Mouse (Mus musculus) stomach, embryonic 15.5 days (tissue): ENCODE measurements around the gene Zranb3. TPM values are rescaled to one million over a fixed set of nuclear protein-coding genes. Genes with fewer than 3 reads are reported as not detected.

Experiments used
- ATAC-seq: fragments of 200-750 bp; cut with Nextera tagmentation; 2 replicates; pipeline ENCODE4 v1.8.0; 2017; ENCODE audit warnings: low read depth, moderate number of reproducible peaks, moderate TSS enrichment; ENCODE audit not compliant: insufficient read depth, low FRiP score
- H3K27ac ChIP-seq: fragments of 300-500 bp; sonication (generic); 2 replicates; pipeline ENCODE4 v1.5.1; 2015; ENCODE audit warnings: mild to moderate bottlenecking, inconsistent platforms
- H3K27me3 ChIP-seq: fragments of 300-500 bp; sonication (generic); replicated peaks from 2 replicates; pipeline ENCODE4 v1.6.1; 2015; ENCODE audit warnings: inconsistent platforms
- H3K36me3 ChIP-seq: fragments of 300-500 bp; sonication (generic); 2 replicates; pipeline ENCODE4 v1.6.1; 2015; ENCODE audit warnings: inconsistent platforms
- H3K4me1 ChIP-seq: fragments of 300-500 bp; sonication (generic); 2 replicates; pipeline ENCODE4 v1.6.1; 2015; ENCODE audit warnings: inconsistent platforms
- H3K4me2 ChIP-seq: fragments of 300-500 bp; sonication (generic); 2 replicates; pipeline ENCODE4 v1.6.1; 2015; ENCODE audit warnings: mild to moderate bottlenecking, inconsistent platforms
- H3K4me3 ChIP-seq: fragments of 300-500 bp; sonication (generic); replicated peaks from 2 replicates; pipeline ENCODE4 v1.5.1; 2015; ENCODE audit warnings: inconsistent platforms
- H3K9ac ChIP-seq: fragments of 300-500 bp; sonication (generic); 2 replicates; pipeline ENCODE4 v1.6.1; 2015; ENCODE audit warnings: inconsistent platforms
- H3K9me3 ChIP-seq: fragments of 300-500 bp; sonication (generic); 2 replicates; pipeline ENCODE4 v1.6.1; 2016; ENCODE audit warnings: inconsistent platforms
- WGBS: fragments of 180-500 bp; shearing (Covaris S2); methylation state at CpG from one replicate; pipeline ENCODE4 v1.1.7; 2015; 5-methylcytosine and 5-hydroxymethylcytosine counted together
- polyA plus RNA-seq: library from polyadenylated mRNA; unstranded; fragments of >200 nt; fragmentation: Nextera tagmentation; extraction: Ambion mirVana; gene quantifications from 2 replicates; pipeline ENCODE4 v1.2.1, GENCODE M21; 2015

Zranb3 gene
- polyA plus RNA-seq, 1 experiment from 2014 or later: 7.3 TPM

DNA sequence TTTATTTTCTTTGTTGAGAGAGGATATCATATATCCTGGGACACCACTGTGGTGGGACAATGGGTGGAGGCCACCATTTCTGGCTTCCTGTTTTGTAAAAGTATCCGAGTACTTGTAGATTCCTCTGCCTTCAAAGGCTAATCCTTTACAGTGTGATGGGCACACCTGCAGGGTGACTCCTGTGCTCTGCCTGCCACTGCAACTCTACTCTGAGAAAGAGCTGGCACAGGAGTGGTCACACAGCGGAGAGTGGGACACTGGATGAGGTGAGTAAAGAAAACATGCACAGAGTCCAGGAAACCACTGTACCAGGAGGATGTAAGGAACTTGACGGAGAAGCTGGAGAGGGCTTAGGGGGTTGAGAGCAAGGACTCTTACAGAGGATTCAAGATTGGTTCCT lies 120.6 kb downstream of the Zranb3 start:
- no peak for ATAC-seq

GRCm38 (mm10) chr1:127980911-127981559 lies 121.8 kb downstream of the Zranb3 start:
- H3K27me3 ChIP-seq: no peaks in the 10 kb centered on the region
- 79% methylated on average over 2 of the region's 2 CpGs for WGBS
- no peaks in the 10 kb centered on the region for H3K36me3 ChIP-seq
- no peak for ATAC-seq
- no peaks in the 10 kb centered on the region for H3K4me1 ChIP-seq
- H3K9ac ChIP-seq: no peak overlapping the region
- no peaks in the 10 kb centered on the region for H3K9me3 ChIP-seq
- H3K4me2 ChIP-seq: no peak overlapping the region
- no peak overlapping the region for H3K4me3 ChIP-seq
- no peak overlapping the region; the same call in 1 of the 2 replicates for H3K27ac ChIP-seq

More for the DNA sequence above, 120.6 kb downstream of the Zranb3 start:
- 81% methylated on average over 3 of the region's 3 CpGs for WGBS
- no peak overlapping the region for H3K27ac ChIP-seq
- H3K4me2 ChIP-seq: no peak overlapping the region
- no peak overlapping the region for H3K9ac ChIP-seq
- no peaks in the 10 kb centered on the region for H3K27me3 ChIP-seq
- no peak overlapping the region for H3K4me3 ChIP-seq
- no peaks in the 10 kb centered on the region for H3K36me3 ChIP-seq
- no peaks in the 10 kb centered on the region for H3K4me1 ChIP-seq
- no peaks in the 10 kb centered on the region for H3K9me3 ChIP-seq

- no peak overlapping the region for H3K4me3 ChIP-seq
- no peak overlapping the region for H3K9ac ChIP-seq
- ATAC-seq: no peak
- H3K27me3 ChIP-seq: no peaks in the 10 kb centered on the region
- no peak overlapping the region for H3K27ac ChIP-seq
- no peaks in the 10 kb centered on the region for H3K4me1 ChIP-seq
- WGBS: 82% methylated on average over 1 of the region's 1 CpGs
- H3K9me3 ChIP-seq: no peaks in the 10 kb centered on the region
- no peaks in the 10 kb centered on the region for H3K36me3 ChIP-seq
- H3K4me2 ChIP-seq: no peak overlapping the region
These were observed 124.7 kb downstream of the Zranb3 start for GRCm38 (mm10) chr1:127978125-127978524.

GRCm38 (mm10) chr1:127976106-127976505 lies 126.7 kb downstream of the Zranb3 start:
- Histone ChIP-seq H3K9ac (no peak overlapping the region), H3K9me3 (no peaks in the 10 kb centered on the region), H3K36me3 (no peaks in the 10 kb centered on the region), H3K4me3 (no peak overlapping the region), H3K4me2 (no peak overlapping the region), H3K4me1 (no peaks in the 10 kb centered on the region), H3K27ac (no peak overlapping the region), H3K27me3 (no peaks in the 10 kb centered on the region)
- no peak for ATAC-seq
- 85% methylated on average over 6 of the region's 6 CpGs for WGBS

- H3K4me2 ChIP-seq: no peak overlapping the region
- WGBS: 77% methylated on average over 2 of the region's 2 CpGs
- H3K9ac ChIP-seq: no peak overlapping the region
- H3K27me3 ChIP-seq: no peaks in the 10 kb centered on the region
- H3K27ac ChIP-seq: no peak overlapping the region
- H3K36me3 ChIP-seq: no peaks in the 10 kb centered on the region
- ATAC-seq: no peak
- no peak overlapping the region for H3K4me3 ChIP-seq
- H3K4me1 ChIP-seq: no peaks in the 10 kb centered on the region
- no peaks in the 10 kb centered on the region for H3K9me3 ChIP-seq
These were observed 127.2 kb downstream of the Zranb3 start for GRCm38 (mm10) chr1:127975676-127976075.

DNA sequence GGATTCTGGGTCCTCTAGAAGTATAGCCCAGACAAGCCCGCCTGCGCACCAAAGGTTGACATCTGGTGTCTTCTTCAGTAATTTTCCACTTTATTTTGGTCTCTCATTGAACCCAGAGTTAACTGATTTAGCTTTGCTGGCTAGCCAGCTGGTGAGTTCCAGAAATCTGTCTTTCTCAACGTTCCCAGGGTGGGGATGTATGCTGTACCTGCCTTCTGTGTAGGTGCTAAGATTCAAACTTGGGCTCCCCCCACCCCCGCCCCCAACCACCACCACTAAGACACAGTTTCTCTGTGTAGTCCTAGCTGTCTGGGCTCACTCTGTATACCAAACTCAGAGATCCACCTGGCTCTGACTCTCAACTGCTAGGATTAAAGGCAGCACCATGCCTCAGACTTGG lies 128.8 kb downstream of the Zranb3 start:
- Histone ChIP-seq H3K27ac (no peak overlapping the region), H3K4me3 (no peak overlapping the region), H3K36me3 (no peaks in the 10 kb centered on the region), H3K9ac (no peak overlapping the region), H3K4me2 (no peak overlapping the region), H3K27me3 (no peaks in the 10 kb centered on the region), H3K9me3 (no peaks in the 10 kb centered on the region), H3K4me1 (no peaks in the 10 kb centered on the region)
- no peak for ATAC-seq
- 85% methylated on average over 4 of the region's 4 CpGs for WGBS

DNA sequence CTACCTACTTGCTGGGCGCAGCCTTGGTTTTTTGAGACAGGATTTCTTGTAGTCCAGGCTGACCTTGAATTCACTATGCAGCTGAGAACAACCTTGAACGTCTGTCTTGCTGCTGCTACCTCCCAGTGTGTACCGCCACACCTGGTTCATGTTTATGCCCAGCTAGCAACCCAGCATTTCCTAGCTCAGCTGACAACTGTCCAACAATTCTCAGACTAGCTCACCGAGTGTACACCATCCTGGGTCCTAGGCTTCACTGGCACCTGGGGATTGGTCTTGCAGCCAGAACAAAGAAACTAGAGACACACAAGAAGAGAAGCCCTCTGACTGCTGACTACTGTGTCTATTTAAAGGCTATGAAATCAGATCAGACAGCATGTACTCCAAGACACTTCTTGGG lies 132.0 kb downstream of the Zranb3 start:
- 87% methylated on average over 4 of the region's 4 CpGs for WGBS
- Histone ChIP-seq H3K27me3 (no peaks in the 10 kb centered on the region), H3K4me3 (no peak overlapping the region), H3K4me2 (no peak overlapping the region), H3K27ac (no peak overlapping the region), H3K36me3 (no peaks in the 10 kb centered on the region), H3K9ac (no peak overlapping the region), H3K4me1 (no peaks in the 10 kb centered on the region), H3K9me3 (no peaks in the 10 kb centered on the region)
- ATAC-seq: no peak

- Histone ChIP-seq H3K27ac (no peak overlapping the region), H3K9ac (no peak overlapping the region), H3K27me3 (no peaks in the 10 kb centered on the region), H3K4me1 (no peaks in the 10 kb centered on the region), H3K4me3 (no peak overlapping the region), H3K4me2 (no peak overlapping the region), H3K36me3 (no peaks in the 10 kb centered on the region), H3K9me3 (no peaks in the 10 kb centered on the region)
- 78% methylated on average over 3 of the region's 3 CpGs for WGBS
- ATAC-seq: no peak
These were observed 139.5 kb downstream of the Zranb3 start for GRCm38 (mm10) chr1:127963326-127963725.

- Histone ChIP-seq H3K9me3 (no peaks in the 10 kb centered on the region), H3K4me1 (no peaks in the 10 kb centered on the region), H3K4me2 (no peak overlapping the region), H3K36me3 (no peaks in the 10 kb centered on the region), H3K4me3 (no peak overlapping the region), H3K27ac (no peak overlapping the region), H3K9ac (no peak overlapping the region), H3K27me3 (no peaks in the 10 kb centered on the region)
- no peak for ATAC-seq
- WGBS: 88% methylated on average over 1 of the region's 1 CpGs
These were observed 141.7 kb downstream of the Zranb3 start for GRCm38 (mm10) chr1:127961140-127961539.

- H3K36me3 ChIP-seq: no peaks in the 10 kb centered on the region
- WGBS: 50% methylated on average over 7 of the region's 7 CpGs
- H3K27ac ChIP-seq: no peak overlapping the region
These were observed 143.5 kb downstream of the Zranb3 start for GRCm38 (mm10) chr1:127959312-127959718.

GRCm38 (mm10) chr1:127958801-127959200 lies 144.0 kb downstream of the Zranb3 start:
- H3K27ac ChIP-seq: no peak overlapping the region
- WGBS: 41% methylated on average over 5 of the region's 5 CpGs
- H3K36me3 ChIP-seq: no peaks in the 10 kb centered on the region
- no peaks in the 10 kb centered on the region for H3K27me3 ChIP-seq
- H3K4me2 ChIP-seq: no peak overlapping the region
- no peaks in the 10 kb centered on the region for H3K9me3 ChIP-seq
- ATAC-seq: peak; percentile 47; the same call in 1 of the 2 replicates
- H3K9ac ChIP-seq: no peak overlapping the region
- no peak overlapping the region for H3K4me3 ChIP-seq
- no peaks in the 10 kb centered on the region for H3K4me1 ChIP-seq

More at GRCm38 (mm10) chr1:127959312-127959718, 143.5 kb downstream of the Zranb3 start:
- ATAC-seq: no peak
- no peak overlapping the region for H3K4me3 ChIP-seq
- H3K27me3 ChIP-seq: no peaks in the 10 kb centered on the region
- no peaks in the 10 kb centered on the region for H3K9me3 ChIP-seq
- no peak overlapping the region for H3K4me2 ChIP-seq
- no peak overlapping the region for H3K9ac ChIP-seq
- no peaks in the 10 kb centered on the region for H3K4me1 ChIP-seq

GRCm38 (mm10) chr1:127956524-127956923 lies 146.3 kb downstream of the Zranb3 start:
- Histone ChIP-seq H3K4me1 (no peaks in the 10 kb centered on the region), H3K4me2 (no peak overlapping the region), H3K4me3 (no peak overlapping the region), H3K36me3 (peaks cover 4% of the 10 kb centered on the region; the same call in 1 of the 2 replicates), H3K27me3 (no peaks in the 10 kb centered on the region), H3K27ac (no peak overlapping the region), H3K9ac (no peak overlapping the region), H3K9me3 (no peaks in the 10 kb centered on the region)
- no peak for ATAC-seq
- 97% methylated on average over 1 of the region's 1 CpGs for WGBS

DNA sequence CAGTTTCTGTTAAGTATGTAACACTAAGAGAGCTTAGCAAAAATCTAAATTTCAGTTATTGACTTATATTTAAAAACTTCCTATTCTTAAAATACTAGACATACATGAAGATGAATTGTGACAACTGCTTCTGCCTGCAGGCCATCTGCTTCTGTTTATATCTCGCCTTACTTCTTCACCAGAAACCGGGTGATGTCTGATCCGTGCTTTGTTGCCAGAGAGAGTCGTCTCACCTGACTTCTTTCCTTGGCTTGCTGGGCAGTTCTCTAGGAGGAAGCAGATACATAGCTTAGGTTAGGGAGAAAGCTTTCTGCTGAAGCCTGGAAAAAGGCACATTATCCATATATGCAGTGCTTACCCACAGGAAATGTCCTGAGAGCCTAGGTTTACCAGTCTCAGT lies 148.0 kb downstream of the Zranb3 start:
- no peaks in the 10 kb centered on the region for H3K9me3 ChIP-seq
- 55% methylated on average over 4 of the region's 4 CpGs for WGBS
- H3K27me3 ChIP-seq: no peaks in the 10 kb centered on the region
- H3K4me2 ChIP-seq: no peak overlapping the region
- H3K9ac ChIP-seq: no peak overlapping the region
- H3K4me3 ChIP-seq: no peak overlapping the region
- ATAC-seq: no peak
- H3K36me3 ChIP-seq: peaks cover 4% of the 10 kb centered on the region; the same call in 1 of the 2 replicates
- H3K27ac ChIP-seq: no peak overlapping the region
- H3K4me1 ChIP-seq: no peaks in the 10 kb centered on the region
